Mouse (Mus musculus) limb, embryonic 10.5 days (tissue): Measurements from ENCODE around the gene Zfp282. TPM values are rescaled to one million over a fixed set of nuclear protein-coding genes. Genes with fewer than 3 reads are reported as not detected.
"Not testable (repeated sequence)": the region's sequence is repeated elsewhere in the genome, so short reads cannot be mapped to it uniquely, and the experiment has no call there.

Source experiments
- DNase-seq: peaks from one replicate; pipeline ENCODE4 v3.0.0-alpha.2; 2017; ENCODE audit warnings: low spot score
- H3K27ac ChIP-seq: fragments of 300-500 bp; sonication (generic); 2 replicates; pipeline ENCODE4 v1.5.1; 2016; ENCODE audit warnings: mild to moderate bottlenecking
- H3K27me3 ChIP-seq: fragments of 300-500 bp; sonication (generic); 2 replicates; pipeline ENCODE4 v1.6.1; 2016; ENCODE audit warnings: low read depth, mild to moderate bottlenecking; ENCODE audit not compliant: poor library complexity, severe bottlenecking
- H3K36me3 ChIP-seq: fragments of 300-500 bp; sonication (generic); 2 replicates; pipeline ENCODE4 v1.6.1; 2016; ENCODE audit warnings: mild to moderate bottlenecking, moderate library complexity
- H3K4me1 ChIP-seq: fragments of 300-500 bp; sonication (generic); 2 replicates; pipeline ENCODE4 v1.6.1; 2016
- H3K4me3 ChIP-seq: fragments of 300-500 bp; sonication (generic); 2 replicates; pipeline ENCODE4 v1.5.1; 2016; ENCODE audit warnings: mild to moderate bottlenecking, moderate library complexity
- H3K9me3 ChIP-seq: fragments of 300-500 bp; sonication (generic); replicated peaks from 2 replicates; pipeline ENCODE4 v1.6.1; 2016; ENCODE audit warnings: mild to moderate bottlenecking
- WGBS: fragments of 180-500 bp; shearing (Covaris S2); methylation state at CpG from one replicate; pipeline ENCODE4 v1.1.7; 2016; 5-methylcytosine and 5-hydroxymethylcytosine counted together
- polyA plus RNA-seq: library from polyadenylated mRNA; unstranded; fragments of >200 nt; fragmentation: Nextera tagmentation; extraction: Ambion mirVana; gene quantifications from 2 replicates; pipeline ENCODE4 v1.2.1, GENCODE M21; 2016

The Zfp282 gene
- polyA plus RNA-seq, 1 experiment from 2014 or later, result 20.9 TPM

DNA sequence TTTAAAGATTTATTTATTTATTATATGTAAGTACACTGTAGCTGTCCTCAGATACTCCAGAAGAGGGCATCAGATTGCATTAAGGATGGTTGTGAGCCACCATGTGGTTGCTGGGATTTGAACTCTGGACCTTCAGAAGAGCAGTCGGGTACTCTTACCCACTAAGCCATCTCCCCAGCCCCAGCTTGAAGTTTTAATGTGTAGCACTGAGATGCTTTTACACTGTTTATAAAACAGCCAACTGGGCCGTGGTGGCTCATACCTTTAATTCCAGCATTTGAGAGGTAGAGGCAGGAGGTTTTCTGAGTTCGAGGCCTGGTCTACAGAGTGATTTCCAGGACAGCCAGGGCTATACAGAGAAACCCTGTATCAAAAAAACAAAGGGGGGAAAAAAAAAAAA lies 19.3 kb upstream of the Zfp282 start:
- H3K4me1 ChIP-seq, DNase-seq, H3K9me3 ChIP-seq, H3K27ac ChIP-seq, H3K27me3 ChIP-seq, H3K4me3 ChIP-seq: not testable (repeated sequence)
- H3K36me3 ChIP-seq, result peaks cover 33% of the 10 kb centered on the region
- WGBS, result 83% methylated on average over 3 of the region's 3 CpGs

DNA sequence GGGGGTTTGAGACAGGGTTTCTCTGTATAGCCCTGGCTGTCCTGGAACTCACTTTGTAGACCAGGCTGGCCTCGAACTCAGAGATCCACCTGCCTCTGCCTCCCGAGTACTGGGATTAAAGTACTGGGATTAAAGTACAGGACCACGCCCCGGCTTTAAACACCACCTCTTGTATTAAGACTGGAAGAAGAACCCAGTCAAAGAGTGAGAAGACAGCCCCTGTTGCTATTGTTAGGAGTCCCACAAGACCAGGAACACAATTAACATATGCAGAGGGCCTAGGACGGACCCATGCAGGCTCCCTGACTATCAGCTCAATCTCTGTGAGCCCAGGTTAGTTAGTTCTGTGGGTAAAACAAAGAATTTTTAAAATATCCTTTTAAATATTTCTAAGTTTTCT lies 4.7 kb upstream of the Zfp282 start:
- peaks cover 13% of the 10 kb centered on the region for H3K36me3 ChIP-seq
- no peak overlapping the region for H3K4me3 ChIP-seq
- no peaks in the 10 kb centered on the region for H3K9me3 ChIP-seq
- no peak overlapping the region for H3K27ac ChIP-seq
- H3K4me1 ChIP-seq, result no peaks in the 10 kb centered on the region
- DNase-seq, result no peak
- WGBS, result 87% methylated on average over 5 of the region's 5 CpGs
- no peaks in the 10 kb centered on the region for H3K27me3 ChIP-seq

GRCm38 (mm10) chr6:47877461-47878132 lies 593 bp downstream of the Zfp282 start:
- WGBS, result under 1% methylated on average over 71 of the region's 71 CpGs
- H3K4me1 ChIP-seq, result peaks cover 14% of the 10 kb centered on the region
- no peaks in the 10 kb centered on the region for H3K9me3 ChIP-seq
- H3K4me3 ChIP-seq, result peak overlapping the region; percentile 95
- H3K27ac ChIP-seq, result peak overlapping the region; percentile 97
- peaks cover 31% of the 10 kb centered on the region for H3K36me3 ChIP-seq
- no peaks in the 10 kb centered on the region for H3K27me3 ChIP-seq
- DNase-seq, result peak; percentile 93

GRCm38 (mm10) chr6:47878133-47878514 lies 1.1 kb downstream of the Zfp282 start:
- peaks cover 14% of the 10 kb centered on the region for H3K4me1 ChIP-seq
- WGBS, result 2% methylated on average over 11 of the region's 11 CpGs
- peak; percentile 53 for DNase-seq
- H3K4me3 ChIP-seq, result peak overlapping the region; percentile 95
- H3K27me3 ChIP-seq, result no peaks in the 10 kb centered on the region
- peak overlapping the region; percentile 97 for H3K27ac ChIP-seq
- no peaks in the 10 kb centered on the region for H3K9me3 ChIP-seq
- peaks cover 37% of the 10 kb centered on the region for H3K36me3 ChIP-seq

DNA sequence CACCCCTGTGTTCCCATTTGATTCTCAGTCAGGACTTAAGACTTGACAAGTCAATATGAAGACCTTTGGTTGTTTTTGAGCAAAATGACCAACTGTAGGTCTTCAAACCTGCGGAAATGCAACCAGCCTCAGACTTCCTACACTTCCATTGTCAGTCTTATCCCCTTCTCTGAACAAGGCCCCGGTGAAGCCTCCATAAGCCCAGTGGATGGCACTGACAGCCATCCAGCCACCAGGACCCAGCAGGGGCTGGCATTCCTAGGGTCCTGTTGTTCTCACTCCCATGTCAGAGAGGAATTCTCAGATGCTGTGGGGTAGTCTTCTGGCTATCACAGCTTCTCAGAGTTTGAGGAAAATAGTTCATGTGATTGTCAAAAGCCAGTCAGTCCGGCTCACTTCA lies 1.6 kb downstream of the Zfp282 start:
- DNase-seq, result no peak

GRCm38 (mm10) chr6:47879049-47879716 lies 2.2 kb downstream of the Zfp282 start:
- WGBS, result 80% methylated on average over 4 of the region's 4 CpGs
- H3K27ac ChIP-seq, result no peak overlapping the region; the same call in 1 of the 2 replicates
- no peak for DNase-seq
- no peaks in the 10 kb centered on the region for H3K27me3 ChIP-seq
- peaks cover 14% of the 10 kb centered on the region for H3K4me1 ChIP-seq
- peak overlapping the region; percentile 95 for H3K4me3 ChIP-seq
- H3K9me3 ChIP-seq, result no peaks in the 10 kb centered on the region
- H3K36me3 ChIP-seq, result peaks cover 47% of the 10 kb centered on the region

More for the DNA sequence above, 1.6 kb downstream of the Zfp282 start:
- no peaks in the 10 kb centered on the region for H3K9me3 ChIP-seq
- H3K4me1 ChIP-seq, result peaks cover 14% of the 10 kb centered on the region
- H3K27me3 ChIP-seq, result no peaks in the 10 kb centered on the region
- H3K27ac ChIP-seq, result peak overlapping the region; percentile 97; the same call in 1 of the 2 replicates
- 57% methylated on average over 3 of the region's 3 CpGs for WGBS
- peaks cover 41% of the 10 kb centered on the region for H3K36me3 ChIP-seq
- peak overlapping the region; percentile 95 for H3K4me3 ChIP-seq

DNA sequence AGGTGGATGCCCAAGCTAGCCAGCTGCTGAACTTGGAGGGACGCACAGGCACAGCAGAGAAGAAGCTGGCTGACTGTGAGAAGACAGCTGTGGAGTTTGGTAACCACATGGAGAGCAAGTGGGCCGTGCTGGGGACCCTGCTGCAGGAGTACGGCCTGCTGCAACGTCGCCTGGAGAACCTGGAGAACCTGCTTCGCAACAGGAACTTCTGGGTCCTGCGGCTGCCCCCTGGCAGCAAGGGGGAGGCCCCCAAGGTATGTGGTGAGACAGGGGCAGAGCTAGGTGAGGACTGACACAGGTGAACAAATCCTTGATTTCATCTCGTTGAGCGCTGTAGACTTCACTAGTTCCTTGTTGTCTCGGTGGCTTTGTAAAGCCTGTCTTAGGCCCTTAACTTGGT lies 3.2 kb downstream of the Zfp282 start:
- H3K27me3 ChIP-seq, result no peaks in the 10 kb centered on the region
- WGBS, result 94% methylated on average over 10 of the region's 10 CpGs
- H3K4me1 ChIP-seq, result peaks cover 14% of the 10 kb centered on the region
- no peak for DNase-seq
- H3K36me3 ChIP-seq, result peaks cover 57% of the 10 kb centered on the region
- H3K4me3 ChIP-seq, result no peak overlapping the region
- H3K27ac ChIP-seq, result no peak overlapping the region
- H3K9me3 ChIP-seq, result no peaks in the 10 kb centered on the region

GRCm38 (mm10) chr6:47888812-47889383 lies 11.9 kb downstream of the Zfp282 start:
- Histone ChIP-seq H3K36me3 (peaks cover 96% of the 10 kb centered on the region), H3K27ac (no peak overlapping the region), H3K9me3 (no peaks in the 10 kb centered on the region), H3K27me3 (no peaks in the 10 kb centered on the region), H3K4me1 (no peaks in the 10 kb centered on the region), H3K4me3 (no peak overlapping the region)
- no peak for DNase-seq
- WGBS, result 93% methylated on average over 8 of the region's 8 CpGs

GRCm38 (mm10) chr6:47899416-47899815 lies 22.4 kb downstream of the Zfp282 start:
- Histone ChIP-seq H3K27me3 (peaks cover 28% of the 10 kb centered on the region), H3K4me3 (no peak overlapping the region), H3K36me3 (peaks cover 72% of the 10 kb centered on the region), H3K4me1 (peaks cover under 1% of the 10 kb centered on the region), H3K27ac (no peak overlapping the region), H3K9me3 (no peaks in the 10 kb centered on the region)
- WGBS, result 95% methylated on average over 6 of the region's 6 CpGs
- DNase-seq, result no peak

- 79% methylated on average over 4 of the region's 4 CpGs for WGBS
- Histone ChIP-seq H3K27me3 (peaks cover 45% of the 10 kb centered on the region), H3K4me3 (no peak overlapping the region), H3K9me3 (no peaks in the 10 kb centered on the region; the same call in 1 of the 2 replicates), H3K27ac (no peak overlapping the region), H3K4me1 (peaks cover 7% of the 10 kb centered on the region), H3K36me3 (peaks cover 94% of the 10 kb centered on the region)
- no peak for DNase-seq
Observed at GRCm38 (mm10) chr6:47903587-47903986, 26.6 kb downstream of the Zfp282 start.

DNA sequence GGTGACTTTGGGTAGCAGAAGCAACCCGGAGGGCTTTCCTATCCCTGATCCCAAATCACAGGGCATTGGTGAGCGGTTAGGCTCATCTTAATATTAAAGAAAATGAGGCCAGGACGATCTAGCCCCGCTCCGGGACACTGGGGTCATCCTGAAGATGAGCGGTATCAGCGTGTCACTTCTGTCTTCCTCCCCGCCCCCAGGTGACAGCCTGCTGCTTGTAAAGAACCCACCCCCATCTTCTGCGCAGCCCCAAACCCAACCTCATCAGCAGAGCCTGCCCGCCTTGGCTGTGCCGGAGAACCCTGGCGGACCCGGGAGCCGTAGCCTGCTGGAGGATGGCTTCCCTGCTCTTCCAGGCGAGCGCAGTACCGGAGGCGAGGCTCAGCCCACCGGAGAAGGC lies 27.4 kb downstream of the Zfp282 start:
- Histone ChIP-seq H3K9me3 (no peaks in the 10 kb centered on the region; the same call in 1 of the 2 replicates), H3K27me3 (peaks cover 45% of the 10 kb centered on the region), H3K36me3 (peaks cover 87% of the 10 kb centered on the region), H3K4me3 (peak overlapping the region; percentile 21; the same call in 1 of the 2 replicates), H3K27ac (no peak overlapping the region), H3K4me1 (peaks cover 7% of the 10 kb centered on the region)
- WGBS, result 19% methylated on average over 19 of the region's 19 CpGs
- peak; percentile 37 for DNase-seq

DNA sequence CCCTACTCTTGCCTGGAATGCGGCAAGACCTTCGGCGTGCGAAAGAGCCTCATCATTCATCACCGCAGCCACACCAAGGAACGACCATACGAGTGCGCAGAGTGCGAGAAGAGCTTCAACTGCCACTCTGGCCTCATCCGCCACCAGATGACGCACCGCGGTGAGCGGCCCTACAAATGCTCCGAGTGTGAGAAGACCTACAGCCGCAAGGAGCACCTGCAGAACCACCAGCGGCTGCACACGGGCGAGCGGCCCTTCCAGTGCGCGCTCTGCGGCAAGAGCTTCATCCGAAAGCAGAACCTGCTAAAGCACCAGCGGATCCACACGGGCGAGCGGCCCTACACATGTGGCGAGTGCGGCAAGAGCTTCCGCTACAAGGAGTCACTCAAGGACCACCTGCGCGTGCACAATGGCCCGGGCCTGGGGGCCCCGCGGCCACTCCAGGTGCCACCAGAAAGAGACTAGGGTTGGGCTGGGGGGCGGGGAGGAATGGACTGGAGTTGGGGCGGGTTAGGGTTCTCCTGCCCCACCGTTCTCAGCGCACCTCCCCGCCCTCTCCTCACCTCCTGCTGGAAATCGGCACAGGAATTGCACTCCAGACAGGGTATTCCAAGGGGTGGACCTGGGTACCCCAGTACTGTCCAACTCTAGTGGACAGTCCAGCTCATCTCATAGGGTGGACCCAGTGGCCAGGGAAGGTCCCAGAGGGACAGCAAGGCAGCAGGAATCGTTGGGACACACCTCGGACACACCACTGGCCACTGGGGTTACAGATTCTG lies 28.1 kb downstream of the Zfp282 start:
- peak overlapping the region; percentile 21; the same call in 1 of the 2 replicates for H3K4me3 ChIP-seq
- peak; percentile 42 for DNase-seq
- H3K27me3 ChIP-seq, result peaks cover 45% of the 10 kb centered on the region
- H3K27ac ChIP-seq, result no peak overlapping the region
- H3K9me3 ChIP-seq, result no peaks in the 10 kb centered on the region; the same call in 1 of the 2 replicates
- H3K4me1 ChIP-seq, result peaks cover 7% of the 10 kb centered on the region
- 48% methylated on average over 44 of the region's 44 CpGs for WGBS
- H3K36me3 ChIP-seq, result peaks cover 79% of the 10 kb centered on the region
